ENCODE assay signal across 11 mouse cellular contexts in genomic region chr5:128810006-128810405, GRCm38 (mm10).
A peak's percentile ranks its signal among the peaks of the same experiment; 100 is the strongest.
DNase-seq lines count a peak whose midpoint lies in the region; ATAC-seq lines count a peak whose summit lies in the region.
"Had no signal": no experiment of that assay in that cellular context is flagged by ENCODE, and none has a peak within 500 bp of the region (broad histone marks: within the 10 kb centered on the region; RNA-seq: fewer than 3 reads in every experiment).

No protein-coding gene starts in this region.

- no peak for DNase-seq in heart, adult 9 months (ENCODE audit: low spot score in 2 of 2)
- DNase-seq in left cerebral cortex, postnatal 14 days (ENCODE audit: low spot score in 2 of 2): peak; percentile 79 to 92
- DNase-seq in right cerebral cortex, postnatal 36 days (ENCODE audit: low spot score in 2 of 2): peak; percentile 88 to 92
- no peak for DNase-seq in urinary bladder, postnatal 4 days (ENCODE audit: low spot score in 2 of 2)
- DNase-seq in liver: no peak
- DNase-seq in Muller cell, postnatal 12 days (ENCODE audit: inconsistent ontology term): no peak
- DNase-seq: gastrocnemius, adult 2 months; kidney, adult 11 months had no signal

- H3K9me3 ChIP-seq in heart, embryonic 12.5 days (replicated peaks): no peaks in the 10 kb centered on the region
- H3K9me3 ChIP-seq in hindbrain, embryonic 12.5 days (replicated peaks): no peaks in the 10 kb centered on the region

- ATAC-seq in heart, embryonic 12.5 days (ENCODE audit: insufficient number of reproducible peaks, low FRiP score): 0 out of 2 replicates have a peak, but pooled peaks have one; percentile 1
- ATAC-seq in hindbrain, embryonic 12.5 days (ENCODE audit: low FRiP score): peak; percentile 49; the same call in 1 of the 2 replicates

- H3K27me3 ChIP-seq in heart, embryonic 12.5 days (replicated peaks): peaks cover 14% of the 10 kb centered on the region; the same call in 1 of the 2 replicates
- no peaks in the 10 kb centered on the region for H3K27me3 ChIP-seq in hindbrain, embryonic 12.5 days

- H3K4me2 ChIP-seq in heart, embryonic 12.5 days: no peak overlapping the region
- H3K4me2 ChIP-seq in hindbrain, embryonic 12.5 days (replicated peaks): no peak overlapping the region
- H3K4me2 ChIP-seq: lung, embryonic 14.5 days had no signal

- no peaks in the 10 kb centered on the region for H3K36me3 ChIP-seq in heart, embryonic 12.5 days
- H3K36me3 ChIP-seq in hindbrain, embryonic 12.5 days: no peaks in the 10 kb centered on the region

- no peak overlapping the region for H3K4me3 ChIP-seq in heart, embryonic 12.5 days
- no peak overlapping the region for H3K4me3 ChIP-seq in hindbrain, embryonic 12.5 days
- H3K4me3 ChIP-seq: gastrocnemius, adult 2 months had no signal

- H3K9ac ChIP-seq in heart, embryonic 12.5 days: no peak overlapping the region
- H3K9ac ChIP-seq in hindbrain, embryonic 12.5 days: no peak overlapping the region
- H3K9ac ChIP-seq: lung, embryonic 14.5 days had no signal

- peaks cover 9% of the 10 kb centered on the region for H3K4me1 ChIP-seq in heart, embryonic 12.5 days (replicated peaks)
- peaks cover 28% of the 10 kb centered on the region for H3K4me1 ChIP-seq in hindbrain, embryonic 12.5 days

- intact Hi-C loops in left cerebral cortex, postnatal 14 days (cut with DNase I): no loop called here

- H3K27ac ChIP-seq in heart, embryonic 12.5 days (ENCODE audit: poor library complexity, severe bottlenecking): no peak overlapping the region
- H3K27ac ChIP-seq in hindbrain, embryonic 12.5 days: peak overlapping the region; percentile 49
- H3K27ac ChIP-seq: gastrocnemius, adult 2 months had no signal

- WGBS in heart, embryonic 12.5 days: 44% methylated on average over 12 of the region's 12 CpGs
- WGBS in hindbrain, embryonic 12.5 days: 57% methylated on average over 12 of the region's 12 CpGs

Comparison
In these comparisons a context has a peak if more than half of its experiments do, and no peak if none do; other contexts are left out.
1. DNase-seq: peak in left cerebral cortex, postnatal 14 days (2 of 2) and right cerebral cortex, postnatal 36 days (2 of 2); none in heart, adult 9 months (0 of 2), urinary bladder, postnatal 4 days (0 of 2), liver (single experiment) and Muller cell, postnatal 12 days (single experiment).